Mouse (Mus musculus): ENCODE results near the gene Adgrg5.

The Adgrg5 gene

GRCm38 (mm10) chr8:94992534-94992933 lies 69.0 kb downstream of the Adgrg5 start:
- no peak for DNase-seq (ENCODE audit: low read depth, low spot score)
